Mouse (Mus musculus) cerebellum, postnatal 36 days (tissue): ENCODE measurements around the gene Fam160a1.

Experiments used
- DNase-seq, 2 experiments: peaks; one replicate each; pipeline ENCODE4 v3.0.0; 2021 to 2022; ENCODE audit warnings: mixed read lengths in 2 of 2

Gene Fam160a1

GRCm38 (mm10) chr3:85677133-85677532, 140.0 kb downstream of the Fam160a1 start:
- no peak for DNase-seq

GRCm38 (mm10) chr3:85669844-85670243, 147.2 kb downstream of the Fam160a1 start:
- DNase-seq: no peak

- no peak for DNase-seq
Measured at GRCm38 (mm10) chr3:85667683-85668082, 149.4 kb downstream of the Fam160a1 start.

- no peak for DNase-seq
Measured at GRCm38 (mm10) chr3:85666736-85667135, 150.4 kb downstream of the Fam160a1 start.

- no peak for DNase-seq
Measured at GRCm38 (mm10) chr3:85666166-85666565, 150.9 kb downstream of the Fam160a1 start.

- peak; percentile 54 to 59 for DNase-seq
Measured at GRCm38 (mm10) chr3:85664591-85665171, 152.4 kb downstream of the Fam160a1 start.

- no peak for DNase-seq
Measured at GRCm38 (mm10) chr3:85663826-85664225, 153.3 kb downstream of the Fam160a1 start.

- no peak for DNase-seq
Measured at GRCm38 (mm10) chr3:85661926-85662813, 154.9 kb downstream of the Fam160a1 start.

- DNase-seq: peak; percentile 44 to 50
Measured at GRCm38 (mm10) chr3:85659681-85660080, 157.4 kb downstream of the Fam160a1 start.

GRCm38 (mm10) chr3:85655538-85655937, 161.6 kb downstream of the Fam160a1 start:
- DNase-seq: peak in 1 of 2 experiments; percentile 31

- no peak for DNase-seq
Measured at GRCm38 (mm10) chr3:85652727-85653665, 164.1 kb downstream of the Fam160a1 start.

- peak; percentile 62 to 64 for DNase-seq
Measured at GRCm38 (mm10) chr3:85649176-85649575, 167.9 kb downstream of the Fam160a1 start.

- DNase-seq: no peak
Measured at GRCm38 (mm10) chr3:85645517-85646004, 171.5 kb downstream of the Fam160a1 start.

GRCm38 (mm10) chr3:85644814-85645213, 172.3 kb downstream of the Fam160a1 start:
- no peak for DNase-seq

GRCm38 (mm10) chr3:85641751-85642150, 175.3 kb downstream of the Fam160a1 start:
- DNase-seq: no peak

- DNase-seq: no peak
Measured at GRCm38 (mm10) chr3:85636716-85637447, 180.2 kb downstream of the Fam160a1 start.

GRCm38 (mm10) chr3:85635591-85635990, 181.5 kb downstream of the Fam160a1 start:
- DNase-seq: no peak

GRCm38 (mm10) chr3:85635126-85635419, 182.0 kb downstream of the Fam160a1 start:
- DNase-seq: no peak

- DNase-seq: no peak
Measured at GRCm38 (mm10) chr3:85634389-85635125, 182.5 kb downstream of the Fam160a1 start.

GRCm38 (mm10) chr3:85633733-85634132, 183.4 kb downstream of the Fam160a1 start:
- DNase-seq: no peak

GRCm38 (mm10) chr3:85629895-85630510, 187.1 kb downstream of the Fam160a1 start:
- no peak for DNase-seq
